Mouse (Mus musculus) kidney, embryonic 14.5 days (tissue): Measurements from ENCODE around the gene Crtac1. TPM values are rescaled to one million over a fixed set of nuclear protein-coding genes. Genes with fewer than 3 reads are reported as not detected.

Experiments used
- microRNA-seq: library from miRNA; unstranded; fragments of <30 nt; microRNA quantifications from one replicate; pipeline ENCODE4, GENCODE M21; 2016
- polyA plus RNA-seq: library from polyadenylated mRNA; unstranded; fragments of >200 nt; fragmentation: Nextera tagmentation; extraction: Ambion mirVana; gene quantifications from 2 replicates; pipeline ENCODE4 v1.2.1, GENCODE M21; 2014

Crtac1 gene
- polyA plus RNA-seq, 1 experiment from 2014 or later, result 6.3 TPM

Small RNA genes within 50 kb of the gene (microRNA-seq; reads per million reads assigned to microRNA genes)
- not detected for gene Gm26339
- 1.1 reads per million for gene Mir3085

Other genes with a start within 250 kb of the Crtac1 start
- gene Sfrp5, start 229.5 kb downstream of the Crtac1 start, polyA plus RNA-seq, result 0.53 and 0.91 TPM in 2 replicates
- not detected in 2 replicates for gene Golga7b, start 184.2 kb downstream of the Crtac1 start, polyA plus RNA-seq
- 18.3 and 22.7 TPM in 2 replicates for gene R3hcc1l, start 87.0 kb upstream of the Crtac1 start, polyA plus RNA-seq
- 0.93 and 1.9 TPM in 2 replicates for gene Loxl4, start 181.0 kb upstream of the Crtac1 start, polyA plus RNA-seq